Mouse (Mus musculus): ENCODE data around the gene Kantr. TPM values are rescaled to one million over a fixed set of nuclear protein-coding genes. Genes with fewer than 3 reads are reported as not detected.

Kantr gene
- polyA plus RNA-seq (2012; rRNA removed), result 0.95 and 1.4 TPM in 2 replicates

DNA sequence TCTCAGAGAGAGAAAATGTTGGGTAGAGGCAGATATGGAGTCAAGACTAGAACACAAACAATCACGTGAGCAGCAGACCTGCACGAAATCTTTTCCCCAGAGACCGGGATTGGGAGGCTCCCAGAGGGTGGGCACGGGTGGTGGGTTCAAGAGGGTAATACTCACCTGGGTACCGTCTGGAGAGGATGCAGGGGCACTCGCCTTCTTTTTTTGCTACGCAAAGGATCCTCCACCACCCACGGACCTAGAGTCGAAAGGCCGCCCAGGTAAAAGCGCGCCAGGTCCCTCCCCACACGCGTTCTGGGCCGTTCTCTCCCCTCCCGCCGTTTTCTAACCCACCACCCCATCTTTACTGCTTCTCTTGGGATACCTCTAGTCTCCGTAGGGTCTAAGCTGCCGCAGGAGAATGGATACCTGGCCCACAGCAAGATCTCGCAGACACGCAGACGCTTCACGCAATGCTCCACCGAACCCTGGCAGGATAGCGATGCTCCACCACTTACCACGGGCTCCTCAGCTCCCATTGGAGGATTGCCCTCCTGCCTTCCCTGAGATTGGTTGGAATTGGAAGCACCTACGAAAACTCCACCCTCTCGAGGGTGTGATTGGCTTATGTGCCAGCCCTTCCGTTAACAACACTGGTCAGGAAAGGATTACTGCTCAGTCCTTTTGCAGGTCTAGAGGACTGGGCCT, at the start of gene Kantr:
Gene Kantr (minus strand): TSS at position 500 of the 693 bp plus-strand sequence.
- Histone ChIP-seq H3K36me3 (ENCODE audit: control insufficient read depth, insufficient read depth, low read length) (no peaks in the 10 kb centered on the region), H3K27ac (ENCODE audit: insufficient read depth, low read depth, low read length) (0 out of 2 replicates have a peak within 1 kb of the TSS, but pooled peaks have one; percentile 10), H3K4me1 (ENCODE audit: control insufficient read depth, insufficient read depth, insufficient read length, low read length) (no peaks in the 10 kb centered on the region), H3K4me3 (ENCODE audit: low read depth, low read length) (peak within 1 kb of the TSS; percentile 93), H3K27me3 (ENCODE audit: control insufficient read depth, insufficient read depth, low read length) (no peaks in the 10 kb centered on the region)
- 12% methylated on average over 29 of the region's 29 CpGs for WGBS
- TF ChIP-seq CTCF (IDR thresholded peaks at IDR 0.05; ENCODE audit: extremely low read depth, insufficient read length, insufficient replicate concordance, low read depth, low read length), result no peak
- TF ChIP-seq POLR2A (IDR thresholded peaks at IDR 0.05; ENCODE audit: low read depth, low read length), result no peak

- H3K4me3 ChIP-seq (ENCODE audit: low read depth, low read length), result peak within 1 kb of the TSS; percentile 53
- no peak within 1 kb of the TSS for H3K27ac ChIP-seq (ENCODE audit: insufficient read depth, low read depth, low read length)
- WGBS, result 23% methylated on average over 22 of the region's 24 CpGs
- TF ChIP-seq POLR2A (IDR thresholded peaks at IDR 0.05; ENCODE audit: low read depth, low read length), result no peak
- no peak for TF ChIP-seq CTCF (IDR thresholded peaks at IDR 0.05; ENCODE audit: extremely low read depth, insufficient read length, insufficient replicate concordance, low read depth, low read length)
- H3K36me3 ChIP-seq (ENCODE audit: control insufficient read depth, insufficient read depth, low read length), result no peaks in the 10 kb centered on the region
- no peaks in the 10 kb centered on the region for H3K4me1 ChIP-seq (ENCODE audit: control insufficient read depth, insufficient read depth, insufficient read length, low read length)
- H3K27me3 ChIP-seq (ENCODE audit: control insufficient read depth, insufficient read depth, low read length), result no peaks in the 10 kb centered on the region
Measured at GRCm38 (mm10) chrX:152368397-152369273, 41.3 kb upstream of the Kantr start, which contains the start of gene Gpr173. Gene Gpr173 (minus strand): TSS chrX:152368704.

- Histone ChIP-seq H3K27me3 (ENCODE audit: control insufficient read depth, insufficient read depth, low read length) (no peaks in the 10 kb centered on the region), H3K4me3 (ENCODE audit: low read depth, low read length) (peak overlapping the region; percentile 53), H3K4me1 (ENCODE audit: control insufficient read depth, insufficient read depth, insufficient read length, low read length) (no peaks in the 10 kb centered on the region), H3K27ac (ENCODE audit: insufficient read depth, low read depth, low read length) (no peak overlapping the region), H3K36me3 (ENCODE audit: control insufficient read depth, insufficient read depth, low read length) (no peaks in the 10 kb centered on the region)
- no peak for TF ChIP-seq POLR2A (IDR thresholded peaks at IDR 0.05; ENCODE audit: low read depth, low read length)
- TF ChIP-seq CTCF (IDR thresholded peaks at IDR 0.05; ENCODE audit: extremely low read depth, insufficient read length, insufficient replicate concordance, low read depth, low read length), result no peak
- 44% methylated on average over 4 of the region's 4 CpGs for WGBS
Measured at GRCm38 (mm10) chrX:152368054-152368396, 40.7 kb upstream of the Kantr start.

- Histone ChIP-seq H3K27ac (ENCODE audit: insufficient read depth, low read depth, low read length) (no peak overlapping the region), H3K27me3 (ENCODE audit: control insufficient read depth, insufficient read depth, low read length) (no peaks in the 10 kb centered on the region), H3K36me3 (ENCODE audit: control insufficient read depth, insufficient read depth, low read length) (no peaks in the 10 kb centered on the region), H3K4me1 (ENCODE audit: control insufficient read depth, insufficient read depth, insufficient read length, low read length) (no peaks in the 10 kb centered on the region), H3K4me3 (ENCODE audit: low read depth, low read length) (no peak overlapping the region)
- TF ChIP-seq CTCF (IDR thresholded peaks at IDR 0.05; ENCODE audit: extremely low read depth, insufficient read length, insufficient replicate concordance, low read depth, low read length), result no peak
- no peak for TF ChIP-seq POLR2A (IDR thresholded peaks at IDR 0.05; ENCODE audit: low read depth, low read length)
- WGBS, result 45% methylated on average over 2 of the region's 2 CpGs
Measured at GRCm38 (mm10) chrX:152366418-152366817, 39.1 kb upstream of the Kantr start.

- Histone ChIP-seq H3K4me1 (ENCODE audit: control insufficient read depth, insufficient read depth, insufficient read length, low read length) (no peaks in the 10 kb centered on the region), H3K27ac (ENCODE audit: insufficient read depth, low read depth, low read length) (no peak overlapping the region), H3K4me3 (ENCODE audit: low read depth, low read length) (no peak overlapping the region), H3K27me3 (ENCODE audit: control insufficient read depth, insufficient read depth, low read length) (no peaks in the 10 kb centered on the region), H3K36me3 (ENCODE audit: control insufficient read depth, insufficient read depth, low read length) (no peaks in the 10 kb centered on the region)
- WGBS, result 16% methylated on average over 5 of the region's 5 CpGs
- TF ChIP-seq CTCF (IDR thresholded peaks at IDR 0.05; ENCODE audit: extremely low read depth, insufficient read length, insufficient replicate concordance, low read depth, low read length), result 0 out of 2 replicates have a peak, but pooled peaks have one; percentile 12
- TF ChIP-seq POLR2A (IDR thresholded peaks at IDR 0.05; ENCODE audit: low read depth, low read length), result no peak
Measured at GRCm38 (mm10) chrX:152352553-152353153, 25.4 kb upstream of the Kantr start.

DNA sequence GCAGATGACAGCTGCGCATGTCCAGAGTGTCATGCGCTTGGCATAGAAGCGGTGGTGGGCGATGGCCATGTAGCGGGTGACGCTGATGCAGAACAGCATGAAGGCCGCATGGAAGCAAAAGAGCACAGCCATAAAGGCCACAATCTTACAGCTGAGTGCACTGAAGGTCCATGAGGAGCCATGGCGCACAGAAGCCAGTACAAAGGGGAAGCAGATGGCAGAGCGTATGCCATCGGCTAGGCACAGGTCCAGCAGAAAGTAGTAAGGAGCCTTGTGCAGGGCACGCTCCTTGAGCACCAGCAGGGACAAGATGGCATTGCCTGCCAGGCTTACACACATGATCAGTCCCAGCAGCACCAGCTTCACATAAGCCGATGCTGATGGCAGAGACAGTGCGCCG, 19.7 kb upstream of the Kantr start:
- H3K27me3 ChIP-seq (ENCODE audit: control insufficient read depth, insufficient read depth, low read length), result no peaks in the 10 kb centered on the region
- H3K4me1 ChIP-seq (ENCODE audit: control insufficient read depth, insufficient read depth, insufficient read length, low read length), result no peaks in the 10 kb centered on the region
- no peak for TF ChIP-seq POLR2A (IDR thresholded peaks at IDR 0.05; ENCODE audit: low read depth, low read length)
- TF ChIP-seq CTCF (IDR thresholded peaks at IDR 0.05; ENCODE audit: extremely low read depth, insufficient read length, insufficient replicate concordance, low read depth, low read length), result no peak
- WGBS, result 94% methylated on average over 14 of the region's 14 CpGs
- no peak overlapping the region for H3K27ac ChIP-seq (ENCODE audit: insufficient read depth, low read depth, low read length)
- no peak overlapping the region for H3K4me3 ChIP-seq (ENCODE audit: low read depth, low read length)
- H3K36me3 ChIP-seq (ENCODE audit: control insufficient read depth, insufficient read depth, low read length), result no peaks in the 10 kb centered on the region

Measured in small intestine, adult 2 months (tissue).